Mouse (Mus musculus): Measurements from ENCODE around the gene Plcd4.

GRCm38 (mm10) chr1:74528589-74528988 is 14.1 kb upstream of the Plcd4 start:
- TF ChIP-seq CTCF (IDR thresholded peaks at IDR 0.05; ENCODE audit: extremely low read depth, insufficient read depth, insufficient read length, insufficient replicate concordance) (no peak), POLR2A (IDR thresholded peaks at IDR 0.05; ENCODE audit: low read depth, low read length) (no peak)

Measured in spleen, adult 2 months (tissue).